Mouse (Mus musculus) cerebellum, adult 11 months (tissue): Measurements from ENCODE around the gene Ssx2ip.
A peak's percentile ranks its signal among the peaks of the same experiment; 100 is the strongest.

Experiments
- DNase-seq: peaks from one replicate; pipeline ENCODE4 v3.0.0; 2022

The Ssx2ip gene

GRCm38 (mm10) chr3:146404311-146405201 lies at the start of gene Ssx2ip:
Gene Ssx2ip (plus strand): TSS chr3:146404642.
- DNase-seq: peak; percentile 96

GRCm38 (mm10) chr3:146355146-146355545 lies 49.3 kb upstream of the Ssx2ip start:
- no peak for DNase-seq

GRCm38 (mm10) chr3:146365471-146365870 lies 39.0 kb upstream of the Ssx2ip start:
- no peak for DNase-seq

- DNase-seq: no peak
Observed at GRCm38 (mm10) chr3:146367058-146367457, 37.4 kb upstream of the Ssx2ip start.

- DNase-seq: no peak
Observed at GRCm38 (mm10) chr3:146370553-146371095, 33.8 kb upstream of the Ssx2ip start.

- DNase-seq: no peak
Observed at GRCm38 (mm10) chr3:146371201-146371600, 33.2 kb upstream of the Ssx2ip start.

GRCm38 (mm10) chr3:146374596-146375175 lies 29.8 kb upstream of the Ssx2ip start:
- no peak for DNase-seq

GRCm38 (mm10) chr3:146375224-146375657 lies 29.2 kb upstream of the Ssx2ip start:
- no peak for DNase-seq

- no peak for DNase-seq
Observed at GRCm38 (mm10) chr3:146376337-146377130, 27.9 kb upstream of the Ssx2ip start.

- no peak for DNase-seq
Observed at GRCm38 (mm10) chr3:146377216-146377615, 27.2 kb upstream of the Ssx2ip start.

- no peak for DNase-seq
Observed at GRCm38 (mm10) chr3:146378753-146379152, 25.7 kb upstream of the Ssx2ip start.

- no peak for DNase-seq
Observed at GRCm38 (mm10) chr3:146379740-146380466, 24.5 kb upstream of the Ssx2ip start.

- no peak for DNase-seq
Observed at GRCm38 (mm10) chr3:146380874-146381273, 23.6 kb upstream of the Ssx2ip start.

GRCm38 (mm10) chr3:146381471-146381870 lies 23.0 kb upstream of the Ssx2ip start:
- no peak for DNase-seq

- DNase-seq: no peak
Observed at GRCm38 (mm10) chr3:146386800-146387199, 17.6 kb upstream of the Ssx2ip start.

GRCm38 (mm10) chr3:146392656-146393321 lies 11.7 kb upstream of the Ssx2ip start:
- DNase-seq: no peak

- no peak for DNase-seq
Observed at GRCm38 (mm10) chr3:146393641-146394100, 10.8 kb upstream of the Ssx2ip start.

GRCm38 (mm10) chr3:146396256-146396655 lies 8.2 kb upstream of the Ssx2ip start:
- DNase-seq: no peak

- DNase-seq: no peak
Observed at GRCm38 (mm10) chr3:146396934-146397333, 7.5 kb upstream of the Ssx2ip start.

- no peak for DNase-seq
Observed at GRCm38 (mm10) chr3:146397847-146398246, 6.6 kb upstream of the Ssx2ip start.

- DNase-seq: no peak
Observed at GRCm38 (mm10) chr3:146399203-146399602, 5.2 kb upstream of the Ssx2ip start.

GRCm38 (mm10) chr3:146403770-146404169 lies 672 bp upstream of the Ssx2ip start:
- no peak for DNase-seq
